Mouse (Mus musculus): ENCODE results near the gene Gipc2. TPM values are rescaled to one million over a fixed set of nuclear protein-coding genes. Genes with fewer than 3 reads are reported as not detected.
A peak's percentile ranks its signal among the peaks of the same experiment; 100 is the strongest.

The Gipc2 gene
- not detected in 2 replicates for polyA plus RNA-seq (2012; ENCODE audit: insufficient read depth, insufficient read length, missing spikeins)

DNA sequence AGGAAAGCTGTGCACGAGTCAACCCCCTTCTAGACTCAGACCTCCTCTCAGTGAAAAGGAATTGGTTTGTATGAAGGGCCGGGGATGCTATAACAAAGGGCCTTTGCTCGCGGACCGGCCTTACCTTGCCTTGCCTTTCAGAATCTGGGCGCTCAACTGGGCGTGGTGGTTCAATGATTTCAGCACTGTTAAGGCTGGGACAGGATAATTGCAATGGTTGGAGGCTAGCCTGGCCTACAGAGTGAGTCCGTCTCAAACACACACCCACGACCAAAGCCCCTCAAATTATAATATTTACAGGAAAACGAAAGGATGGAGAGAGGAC lies at the start of gene Gipc2:
Gene Gipc2, minus strand, starts transcription at position 132 of the 325 bp plus-strand sequence.
- no peak within 1 kb of the TSS for H3K27ac ChIP-seq (replicated peaks; ENCODE audit: low read depth, low read length)
- H3K4me1 ChIP-seq (ENCODE audit: control insufficient read depth, insufficient read depth, insufficient read length, low read length): peaks cover 5% of the 10 kb centered on the region; the same call in 1 of the 2 replicates
- H3K4me3 ChIP-seq (ENCODE audit: insufficient read depth, low read depth, low read length): peak within 1 kb of the TSS; percentile 52

- H3K27ac ChIP-seq (replicated peaks; ENCODE audit: low read depth, low read length): no peak overlapping the region
Measured at GRCm38 (mm10) chr3:152213416-152213815, 47.4 kb upstream of the Gipc2 start.

DNA sequence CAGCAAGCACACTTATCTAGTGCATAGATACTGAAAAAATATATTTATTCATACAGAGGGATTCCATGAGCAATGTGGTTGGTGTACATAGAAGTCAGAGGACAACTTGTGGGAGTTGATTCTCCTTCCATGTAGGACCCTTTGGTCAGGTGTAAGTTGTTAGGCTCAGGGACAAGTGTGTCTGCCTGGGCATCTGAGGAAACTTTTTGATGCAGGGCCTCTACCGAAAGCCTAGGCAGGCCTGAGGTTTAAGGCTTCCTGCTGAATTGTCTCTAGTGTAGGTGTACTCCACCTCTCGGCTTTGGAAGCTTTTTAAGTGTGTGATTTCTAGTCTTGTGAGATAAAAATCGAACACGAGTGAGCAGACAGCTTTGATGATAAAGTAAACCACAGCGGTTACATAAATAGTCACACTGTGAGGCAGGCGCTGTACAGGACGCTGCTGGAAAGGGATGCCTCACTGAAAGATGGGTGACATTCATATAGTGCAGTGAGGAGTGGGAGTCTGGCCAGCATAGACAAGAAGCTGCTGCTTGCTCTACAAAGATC lies 45.8 kb upstream of the Gipc2 start:
- Histone ChIP-seq H3K4me1 (ENCODE audit: control insufficient read depth, insufficient read depth, insufficient read length, low read length) (peaks cover 7% of the 10 kb centered on the region), H3K27ac (replicated peaks; ENCODE audit: low read depth, low read length) (no peak overlapping the region), H3K4me3 (ENCODE audit: insufficient read depth, low read depth, low read length) (peak overlapping the region; percentile 84)

More at GRCm38 (mm10) chr3:152213416-152213815, 47.4 kb upstream of the Gipc2 start:
- peaks cover 7% of the 10 kb centered on the region for H3K4me1 ChIP-seq (ENCODE audit: control insufficient read depth, insufficient read depth, insufficient read length, low read length)
- no peak overlapping the region for H3K4me3 ChIP-seq (ENCODE audit: insufficient read depth, low read depth, low read length)

- Histone ChIP-seq H3K4me3 (ENCODE audit: insufficient read depth, low read depth, low read length) (peak overlapping the region; percentile 84), H3K4me1 (ENCODE audit: control insufficient read depth, insufficient read depth, insufficient read length, low read length) (peaks cover 7% of the 10 kb centered on the region), H3K27ac (replicated peaks; ENCODE audit: low read depth, low read length) (peak overlapping the region; percentile 92)
Measured at GRCm38 (mm10) chr3:152210728-152211391, 44.8 kb upstream of the Gipc2 start.

DNA sequence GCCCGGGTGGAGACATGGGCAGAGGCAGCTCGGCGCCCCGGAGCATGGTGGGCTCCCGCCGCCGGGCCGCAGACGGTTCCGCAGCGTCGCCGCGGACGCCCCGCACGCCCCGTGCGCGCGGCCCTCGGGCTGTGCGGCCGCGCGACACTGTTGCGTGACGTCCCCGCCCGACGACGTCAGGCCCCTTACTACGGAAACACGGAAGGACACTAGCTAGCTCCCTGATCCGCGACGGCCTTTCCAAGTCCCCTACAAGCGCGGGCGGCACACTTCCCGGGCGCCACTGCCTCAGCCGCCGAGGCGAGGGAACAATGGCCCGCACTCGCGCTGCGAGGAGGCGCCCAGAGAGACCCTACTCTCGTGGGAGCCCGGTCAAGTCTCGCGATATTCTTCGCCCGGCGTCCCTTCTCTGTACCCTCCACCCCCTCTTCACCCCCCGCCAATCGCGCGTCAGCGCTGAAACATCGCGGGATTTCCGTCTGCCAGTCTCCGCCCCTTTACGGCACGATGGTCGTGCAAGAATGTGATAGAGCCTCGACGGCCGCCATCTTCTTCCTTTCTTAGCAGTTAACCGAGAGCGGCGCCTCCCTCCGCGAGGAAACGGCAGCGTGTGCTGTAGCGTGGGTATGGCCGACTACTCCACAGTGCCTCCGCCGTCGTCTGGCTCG lies 44.1 kb upstream of the Gipc2 start, which contains the start of the genes Dnajb4 and Fubp1:
Gene Dnajb4, minus strand, starts transcription at position 336 of the 668 bp plus-strand sequence.
Gene Fubp1, plus strand, starts transcription at position 456 of the 668 bp plus-strand sequence.
- Histone ChIP-seq H3K4me3 (ENCODE audit: insufficient read depth, low read depth, low read length) (peak within 1 kb of the TSS; percentile 84), H3K27ac (replicated peaks; ENCODE audit: low read depth, low read length) (peak within 1 kb of the TSS; percentile 92), H3K4me1 (ENCODE audit: control insufficient read depth, insufficient read depth, insufficient read length, low read length) (peaks cover 7% of the 10 kb centered on the region)

DNA sequence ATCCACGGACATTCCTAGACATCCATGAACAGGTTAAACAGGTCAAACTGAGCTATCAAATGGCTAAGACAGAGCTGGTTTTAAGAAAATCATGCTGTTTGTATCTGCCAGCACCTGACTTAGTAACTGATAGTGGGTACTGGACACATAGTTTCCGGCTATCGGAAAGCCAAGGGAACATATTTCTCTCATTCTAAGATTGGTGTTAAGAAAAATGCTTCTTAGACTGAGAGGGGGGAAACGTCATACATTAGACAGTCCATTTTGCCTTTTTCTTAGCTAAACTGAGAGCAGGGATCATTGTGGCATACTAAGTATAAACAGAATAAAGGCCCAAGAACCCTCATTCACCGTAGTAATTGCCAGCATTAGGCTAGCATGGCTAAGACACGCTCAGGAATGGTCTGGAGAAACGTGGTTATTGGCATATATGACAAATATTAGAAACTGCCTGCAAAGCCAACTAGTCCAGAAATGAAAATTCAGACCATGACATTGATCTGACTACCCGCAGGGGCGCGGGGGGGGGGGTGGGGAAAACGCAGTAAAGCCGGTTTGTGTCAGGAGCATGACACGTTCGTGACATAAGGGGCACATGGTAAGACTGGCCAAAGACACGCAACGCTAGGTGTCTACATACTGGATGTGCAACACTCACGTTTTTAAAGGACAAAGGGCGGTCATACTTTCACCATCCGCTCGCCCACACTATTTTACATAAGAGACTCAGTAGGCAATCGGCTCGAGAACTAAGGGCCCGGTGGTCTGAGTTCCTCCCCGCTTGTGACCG lies 43.3 kb upstream of the Gipc2 start:
- Histone ChIP-seq H3K27ac (replicated peaks; ENCODE audit: low read depth, low read length) (peak overlapping the region; percentile 92), H3K4me1 (ENCODE audit: control insufficient read depth, insufficient read depth, insufficient read length, low read length) (peaks cover 7% of the 10 kb centered on the region), H3K4me3 (ENCODE audit: insufficient read depth, low read depth, low read length) (peak overlapping the region; percentile 73)

DNA sequence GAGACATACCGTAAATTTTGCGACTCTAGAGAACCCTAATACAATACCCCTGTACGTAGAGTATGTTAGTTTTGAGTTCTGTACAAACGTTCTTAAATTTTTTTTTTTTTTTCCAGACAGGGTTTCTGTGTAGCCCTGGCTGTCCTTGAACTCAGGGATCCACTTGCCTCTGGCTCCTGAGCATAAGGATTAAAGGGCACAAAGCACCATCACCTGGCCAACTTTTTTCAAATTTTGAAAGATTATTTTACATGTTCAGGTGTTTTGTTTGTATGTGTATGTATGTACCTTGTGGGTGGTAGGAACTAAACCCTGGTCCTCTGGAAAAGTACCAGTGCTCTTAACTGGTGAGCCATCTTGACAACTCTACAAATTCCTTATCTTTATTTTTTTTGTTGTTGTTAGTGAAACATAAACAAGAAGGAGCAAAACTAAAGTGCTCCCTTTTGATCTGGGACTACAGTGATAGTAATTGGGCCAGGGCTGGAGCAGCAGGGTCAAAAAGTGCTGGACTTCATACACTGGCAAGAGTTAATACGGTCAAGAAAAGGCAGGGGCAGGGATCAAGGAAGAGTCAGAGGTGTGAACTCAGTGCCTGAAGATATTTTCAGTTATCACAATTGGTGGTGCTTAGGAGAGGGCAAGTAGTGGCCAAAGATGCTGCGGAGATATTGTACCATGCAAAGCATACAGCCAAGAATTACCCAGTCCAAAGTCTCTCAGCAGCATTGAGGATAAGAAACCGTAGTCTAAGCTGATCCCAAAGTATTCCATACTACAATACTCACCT lies 42.3 kb upstream of the Gipc2 start:
- H3K4me3 ChIP-seq (ENCODE audit: insufficient read depth, low read depth, low read length): peak overlapping the region; percentile 9; the same call in 1 of the 2 replicates
- no peak overlapping the region for H3K27ac ChIP-seq (replicated peaks; ENCODE audit: low read depth, low read length)

DNA sequence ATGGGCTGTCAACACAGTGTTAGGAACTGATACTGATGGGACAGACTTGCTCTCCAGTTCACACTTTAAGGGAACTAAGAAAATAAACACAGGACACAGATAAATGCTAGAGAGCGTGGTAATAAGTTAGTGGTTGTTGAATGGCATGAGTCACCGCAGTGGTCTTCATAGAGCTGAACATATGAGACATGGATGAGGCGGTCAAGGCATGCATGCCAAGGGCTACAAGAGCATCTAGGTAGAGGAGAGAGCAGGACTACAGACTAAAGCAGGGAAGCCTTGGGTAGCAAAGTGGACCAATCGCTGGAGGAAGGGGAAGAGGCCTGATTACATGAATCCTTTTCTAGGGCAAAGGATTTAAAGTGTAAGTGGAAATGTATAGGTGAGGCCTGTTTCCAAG lies 41.1 kb upstream of the Gipc2 start:
- no peak overlapping the region for H3K27ac ChIP-seq (replicated peaks; ENCODE audit: low read depth, low read length)
- peaks cover 3% of the 10 kb centered on the region for H3K4me1 ChIP-seq (ENCODE audit: control insufficient read depth, insufficient read depth, insufficient read length, low read length)

More for the DNA sequence above, 42.3 kb upstream of the Gipc2 start:
- H3K4me1 ChIP-seq (ENCODE audit: control insufficient read depth, insufficient read depth, insufficient read length, low read length): peaks cover 7% of the 10 kb centered on the region

DNA sequence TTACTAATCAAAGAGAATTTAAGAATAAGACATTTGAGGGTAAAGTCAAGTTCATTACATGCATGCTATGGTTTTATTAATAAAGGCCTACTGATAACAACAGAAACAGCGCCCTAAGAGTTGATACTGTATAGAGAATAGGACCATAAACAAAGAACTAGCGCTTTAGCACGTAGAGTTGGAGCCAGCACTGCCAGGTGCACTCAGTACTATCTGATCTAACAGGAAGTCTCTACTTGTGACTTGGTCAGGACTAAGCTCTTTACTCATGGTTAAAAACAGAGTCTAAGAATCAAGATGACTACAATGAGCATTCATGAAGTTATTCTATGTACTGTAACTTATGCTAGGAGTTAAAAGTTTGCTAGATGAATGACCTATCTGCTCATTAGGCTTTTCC lies 38.5 kb upstream of the Gipc2 start:
- no peak overlapping the region for H3K4me3 ChIP-seq (ENCODE audit: insufficient read depth, low read depth, low read length)
- no peak overlapping the region for H3K27ac ChIP-seq (replicated peaks; ENCODE audit: low read depth, low read length)

More for the DNA sequence above, 41.1 kb upstream of the Gipc2 start:
- no peak overlapping the region for H3K4me3 ChIP-seq (ENCODE audit: insufficient read depth, low read depth, low read length)

GRCm38 (mm10) chr3:152203996-152204395 lies 38.0 kb upstream of the Gipc2 start:
- H3K4me3 ChIP-seq (ENCODE audit: insufficient read depth, low read depth, low read length): no peak overlapping the region
- no peak overlapping the region for H3K27ac ChIP-seq (replicated peaks; ENCODE audit: low read depth, low read length)
- no peaks in the 10 kb centered on the region; the same call in 1 of the 2 replicates for H3K4me1 ChIP-seq (ENCODE audit: control insufficient read depth, insufficient read depth, insufficient read length, low read length)

More for the DNA sequence above, 38.5 kb upstream of the Gipc2 start:
- no peaks in the 10 kb centered on the region; the same call in 1 of the 2 replicates for H3K4me1 ChIP-seq (ENCODE audit: control insufficient read depth, insufficient read depth, insufficient read length, low read length)

- no peak overlapping the region for H3K27ac ChIP-seq (replicated peaks; ENCODE audit: low read depth, low read length)
- H3K4me1 ChIP-seq (ENCODE audit: control insufficient read depth, insufficient read depth, insufficient read length, low read length): no peaks in the 10 kb centered on the region; the same call in 1 of the 2 replicates
- no peak overlapping the region for H3K4me3 ChIP-seq (ENCODE audit: insufficient read depth, low read depth, low read length)
Measured at GRCm38 (mm10) chr3:152203411-152203810, 37.4 kb upstream of the Gipc2 start.

DNA sequence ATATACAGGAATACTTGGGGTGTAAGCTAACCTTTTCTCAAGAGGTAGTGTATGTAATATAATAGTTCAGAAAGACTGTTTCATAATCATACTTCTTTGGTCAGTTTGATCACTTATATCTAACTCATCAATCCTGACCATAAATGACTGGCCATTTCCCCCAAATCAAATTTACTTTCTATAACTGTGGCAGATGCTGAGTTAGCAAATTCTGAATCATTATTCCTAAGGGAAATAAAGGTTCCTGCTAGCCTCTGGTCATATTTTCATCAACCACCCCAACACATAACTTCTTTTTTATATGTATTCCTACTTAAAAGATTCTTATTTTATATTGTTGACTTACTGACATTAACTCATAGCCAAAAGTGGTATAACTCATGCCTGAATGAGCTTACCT lies 36.9 kb upstream of the Gipc2 start:
- H3K4me1 ChIP-seq (ENCODE audit: control insufficient read depth, insufficient read depth, insufficient read length, low read length): no peaks in the 10 kb centered on the region
- no peak overlapping the region for H3K4me3 ChIP-seq (ENCODE audit: insufficient read depth, low read depth, low read length)
- H3K27ac ChIP-seq (replicated peaks; ENCODE audit: low read depth, low read length): no peak overlapping the region

DNA sequence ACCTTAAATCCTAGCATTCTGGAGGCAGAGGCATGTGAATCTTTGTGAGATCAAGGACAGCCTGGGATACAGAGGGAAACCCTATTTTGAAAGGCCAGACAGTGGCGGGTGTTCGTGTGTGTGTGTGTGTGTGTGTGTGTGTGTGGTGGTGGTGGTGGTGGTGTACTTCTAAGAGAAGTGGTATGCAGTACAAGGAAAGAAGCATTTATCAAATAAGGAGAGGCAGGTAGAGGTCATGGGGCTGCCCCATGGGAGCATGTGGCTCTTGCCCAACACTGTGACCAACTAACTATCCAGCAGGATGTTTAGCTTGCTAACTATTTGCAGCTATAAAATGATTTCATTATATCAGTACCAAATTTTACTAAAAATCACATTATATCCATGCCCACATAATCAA lies 35.6 kb upstream of the Gipc2 start:
- Histone ChIP-seq H3K4me1 (ENCODE audit: control insufficient read depth, insufficient read depth, insufficient read length, low read length) (no peaks in the 10 kb centered on the region), H3K4me3 (ENCODE audit: insufficient read depth, low read depth, low read length) (no peak overlapping the region), H3K27ac (replicated peaks; ENCODE audit: low read depth, low read length) (0 out of 2 replicates have a peak overlapping the region, but pooled peaks have one; percentile 15)

- no peak overlapping the region for H3K4me3 ChIP-seq (ENCODE audit: insufficient read depth, low read depth, low read length)
- H3K27ac ChIP-seq (replicated peaks; ENCODE audit: low read depth, low read length): no peak overlapping the region
- H3K4me1 ChIP-seq (ENCODE audit: control insufficient read depth, insufficient read depth, insufficient read length, low read length): no peaks in the 10 kb centered on the region
Measured at GRCm38 (mm10) chr3:152201181-152201580, 35.2 kb upstream of the Gipc2 start.

Data from brown adipose tissue, adult 24 weeks (tissue).